ENCODE assay signal across 7 mouse cellular contexts in the genomic region with DNA sequence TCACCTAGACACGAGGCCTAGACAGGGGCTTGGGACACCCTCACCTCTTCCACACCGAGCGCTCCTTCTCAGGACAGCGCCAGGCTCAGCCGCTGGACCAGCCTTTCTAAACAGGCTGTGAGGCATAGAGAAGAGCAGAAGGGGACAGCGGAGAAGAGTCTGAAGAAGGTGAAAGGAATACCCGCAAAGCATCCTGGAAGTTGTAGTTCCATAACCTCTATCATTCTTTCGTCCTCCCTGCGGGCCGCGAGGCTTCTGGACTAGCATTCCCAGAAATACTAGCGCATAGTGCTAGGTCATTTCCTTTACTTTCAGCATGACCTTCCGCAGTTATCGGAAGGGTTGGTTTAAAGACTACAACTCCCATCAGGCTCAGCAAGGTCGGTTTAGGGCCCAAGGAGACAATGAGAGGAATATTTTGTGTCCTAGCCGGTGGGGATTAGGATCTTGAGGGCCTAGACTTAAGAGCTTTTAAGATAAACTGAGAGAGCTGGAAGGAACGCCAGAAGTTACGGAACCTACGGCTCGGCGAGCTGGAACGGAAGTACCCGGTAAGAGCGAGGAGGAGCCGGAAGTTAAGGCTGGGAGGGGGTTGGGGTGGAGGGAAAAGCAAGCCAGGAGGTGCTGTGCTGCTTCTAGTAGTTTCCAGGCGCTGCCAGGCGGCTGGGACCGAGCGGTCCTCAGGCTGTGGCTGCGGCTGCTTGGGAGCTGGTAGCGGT. TPM values are rescaled to one million over a fixed set of nuclear protein-coding genes. Genes with fewer than 3 reads are reported as not detected.
DNase-seq lines count a peak whose midpoint lies in the region; ATAC-seq and TF ChIP-seq lines count a peak whose summit lies in the region.

Vipas39 (minus strand) TSS at position 149 of the 719 bp plus-strand sequence.
Ahsa1 (plus strand) TSS at position 372 of the 719 bp plus-strand sequence.

- WGBS in embryonic facial prominence, embryonic 10.5 days: under 1% methylated on average over 31 of the region's 31 CpGs
- WGBS in intestine, postnatal 0 days: under 1% methylated on average over 31 of the region's 31 CpGs
- under 1% methylated on average over 31 of the region's 31 CpGs for WGBS in midbrain, embryonic 12.5 days
- under 1% methylated on average over 31 of the region's 31 CpGs for WGBS in small intestine, adult 2 months

- intact Hi-C loops in left cerebral cortex, postnatal 4 days (cut with DNase I): no loop called here

- H3K4me1 ChIP-seq in embryonic facial prominence, embryonic 10.5 days: peaks cover 20% of the 10 kb centered on the region
- H3K4me1 ChIP-seq in intestine, postnatal 0 days (replicated peaks; ENCODE audit: control insufficient read depth, insufficient read depth, low read length): no peaks in the 10 kb centered on the region
- peaks cover 22% of the 10 kb centered on the region for H3K4me1 ChIP-seq in midbrain, embryonic 12.5 days
- no peaks in the 10 kb centered on the region; the same call in 1 of the 2 replicates for H3K4me1 ChIP-seq in small intestine, adult 2 months (ENCODE audit: control insufficient read depth, insufficient read depth, insufficient read length, low read length)

- H3K4me2 ChIP-seq in intestine, postnatal 0 days (replicated peaks; ENCODE audit: low read depth): peak within 1 kb of the TSS; percentile 89
- peak within 1 kb of the TSS; percentile 95 for H3K4me2 ChIP-seq in midbrain, embryonic 12.5 days (replicated peaks)

- TF ChIP-seq CTCF in intestine, postnatal 0 days (IDR thresholded peaks at IDR 0.05; ENCODE audit: low read depth): peak; percentile 67
- no peak; the same call in 1 of the 2 replicates for TF ChIP-seq CTCF in small intestine, adult 2 months (IDR thresholded peaks at IDR 0.05; ENCODE audit: extremely low read depth, insufficient read length, insufficient replicate concordance, low read depth, low read length)

- peaks cover 61% of the 10 kb centered on the region for H3K36me3 ChIP-seq in embryonic facial prominence, embryonic 10.5 days (replicated peaks)
- H3K36me3 ChIP-seq in intestine, postnatal 0 days (ENCODE audit: control insufficient read depth, insufficient read depth): peaks cover 45% of the 10 kb centered on the region
- H3K36me3 ChIP-seq in midbrain, embryonic 12.5 days: peaks cover 43% of the 10 kb centered on the region
- H3K36me3 ChIP-seq in small intestine, adult 2 months (ENCODE audit: control insufficient read depth, insufficient read depth, low read length): peaks cover 36% of the 10 kb centered on the region

- H3K4me3 ChIP-seq in embryonic facial prominence, embryonic 10.5 days: peak within 1 kb of the TSS; percentile 80
- peak within 1 kb of the TSS; percentile 87 for H3K4me3 ChIP-seq in intestine, postnatal 0 days (ENCODE audit: low read depth, low read length)
- H3K4me3 ChIP-seq in midbrain, embryonic 12.5 days: peak within 1 kb of the TSS; percentile 57
- H3K4me3 ChIP-seq in small intestine, adult 2 months (ENCODE audit: low read depth, low read length): peak within 1 kb of the TSS; percentile 76

- peak within 1 kb of the TSS; percentile 70 for H3K9ac ChIP-seq in intestine, postnatal 0 days (ENCODE audit: low read depth, low read length)
- H3K9ac ChIP-seq in midbrain, embryonic 12.5 days (replicated peaks): peak within 1 kb of the TSS; percentile 89

- ATAC-seq in intestine, postnatal 0 days: peak; percentile 97
- peak; percentile 96 for ATAC-seq in midbrain, embryonic 12.5 days (ENCODE audit: low FRiP score, low read depth)

- no peaks in the 10 kb centered on the region for H3K27me3 ChIP-seq in embryonic facial prominence, embryonic 10.5 days (replicated peaks; ENCODE audit: low read depth, poor library complexity, severe bottlenecking)
- H3K27me3 ChIP-seq in intestine, postnatal 0 days (replicated peaks; ENCODE audit: control insufficient read depth, insufficient read depth, low read length): no peaks in the 10 kb centered on the region
- H3K27me3 ChIP-seq in midbrain, embryonic 12.5 days: no peaks in the 10 kb centered on the region
- no peaks in the 10 kb centered on the region for H3K27me3 ChIP-seq in small intestine, adult 2 months (ENCODE audit: control insufficient read depth, insufficient read depth, low read length)

- TF ChIP-seq POLR2A in small intestine, adult 2 months (IDR thresholded peaks at IDR 0.05; ENCODE audit: low read depth, low read length): peak; percentile 92

- peak; percentile 92 for DNase-seq in adrenal gland, postnatal 14 days
- DNase-seq in embryonic facial prominence, embryonic 10.5 days (ENCODE audit: low spot score): peak; percentile 90
- peak; percentile 96 for DNase-seq in gonadal fat pad, adult 2 months (ENCODE audit: low read depth)
- peak; percentile 91 for DNase-seq in left cerebral cortex, postnatal 4 days

- H3K9me3 ChIP-seq in embryonic facial prominence, embryonic 10.5 days: no peaks in the 10 kb centered on the region
- H3K9me3 ChIP-seq in intestine, postnatal 0 days (ENCODE audit: control insufficient read depth): no peaks in the 10 kb centered on the region
- no peaks in the 10 kb centered on the region for H3K9me3 ChIP-seq in midbrain, embryonic 12.5 days

- peak within 1 kb of the TSS; percentile 96 for H3K27ac ChIP-seq in embryonic facial prominence, embryonic 10.5 days (replicated peaks)
- H3K27ac ChIP-seq in intestine, postnatal 0 days (ENCODE audit: low read depth, low read length): peak within 1 kb of the TSS; percentile 77
- peak within 1 kb of the TSS; percentile 86 for H3K27ac ChIP-seq in midbrain, embryonic 12.5 days (replicated peaks)
- peak within 1 kb of the TSS; percentile 88 for H3K27ac ChIP-seq in small intestine, adult 2 months (ENCODE audit: insufficient read depth, low read depth, low read length)

RNA-seq across cellular contexts. Expression of gene Vipas39, which starts in this region (rescaled TPM):
- 35.6 and 41.5 TPM in 2 replicates for total RNA-seq in adrenal gland, postnatal 14 days (2021)
- 54.9 and 56.5 TPM in 2 replicates for polyA plus RNA-seq in embryonic facial prominence, embryonic 10.5 days (2016; fragmentation: Nextera tagmentation; extraction: Ambion mirVana)
- polyA plus RNA-seq in gonadal fat pad, adult 2 months (2012; rRNA removed): 28.9 and 36.7 TPM in 2 replicates
- polyA plus RNA-seq in intestine, postnatal 0 days (2015; fragmentation: Nextera tagmentation; extraction: Ambion mirVana): 23.4 and 28.9 TPM in 2 replicates
- total RNA-seq in left cerebral cortex, postnatal 4 days (2021): 10 to 100 TPM; 60.5 to 62.8 TPM
- polyA plus RNA-seq in midbrain, embryonic 12.5 days (2016; fragmentation: Nextera tagmentation; extraction: Ambion mirVana): 62.1 and 62.2 TPM in 2 replicates
- 15.7 and 27.1 TPM in 2 replicates for polyA plus RNA-seq in small intestine, adult 2 months (2012; rRNA removed)

RNA-seq across cellular contexts. Expression of gene Ahsa1, which starts in this region (rescaled TPM):
- total RNA-seq in adrenal gland, postnatal 14 days (2021): 139 and 160 TPM in 2 replicates
- polyA plus RNA-seq in embryonic facial prominence, embryonic 10.5 days (2016; fragmentation: Nextera tagmentation; extraction: Ambion mirVana): 294 and 305 TPM in 2 replicates
- 49.4 and 62.6 TPM in 2 replicates for polyA plus RNA-seq in gonadal fat pad, adult 2 months (2012; rRNA removed)
- polyA plus RNA-seq in intestine, postnatal 0 days (2015; fragmentation: Nextera tagmentation; extraction: Ambion mirVana): 69.7 and 78.3 TPM in 2 replicates
- 100 to 1,000 TPM; 151 to 156 TPM for total RNA-seq in left cerebral cortex, postnatal 4 days (2021)
- polyA plus RNA-seq in midbrain, embryonic 12.5 days (2016; fragmentation: Nextera tagmentation; extraction: Ambion mirVana): 188 and 195 TPM in 2 replicates
- polyA plus RNA-seq in small intestine, adult 2 months (2012; rRNA removed): 14.6 and 27.3 TPM in 2 replicates

Comparison
In these comparisons a context has a peak if more than half of its experiments do, and no peak if none do; other contexts are left out.
1. Peak in every context shown above with its lines: DNase-seq, ATAC-seq, H3K4me3 ChIP-seq and H3K27ac ChIP-seq.